Mouse (Mus musculus) kidney, adult 9 months (tissue): Measurements from ENCODE around the gene Dapk1.
A peak's percentile ranks its signal among the peaks of the same experiment; 100 is the strongest.
"Not testable (repeated sequence)": the region's sequence is repeated elsewhere in the genome, so short reads cannot be mapped to it uniquely, and the experiment has no call there.

Source experiments
- DNase-seq: peaks from one replicate; pipeline ENCODE4 v3.0.0; 2022

The Dapk1 gene

DNA sequence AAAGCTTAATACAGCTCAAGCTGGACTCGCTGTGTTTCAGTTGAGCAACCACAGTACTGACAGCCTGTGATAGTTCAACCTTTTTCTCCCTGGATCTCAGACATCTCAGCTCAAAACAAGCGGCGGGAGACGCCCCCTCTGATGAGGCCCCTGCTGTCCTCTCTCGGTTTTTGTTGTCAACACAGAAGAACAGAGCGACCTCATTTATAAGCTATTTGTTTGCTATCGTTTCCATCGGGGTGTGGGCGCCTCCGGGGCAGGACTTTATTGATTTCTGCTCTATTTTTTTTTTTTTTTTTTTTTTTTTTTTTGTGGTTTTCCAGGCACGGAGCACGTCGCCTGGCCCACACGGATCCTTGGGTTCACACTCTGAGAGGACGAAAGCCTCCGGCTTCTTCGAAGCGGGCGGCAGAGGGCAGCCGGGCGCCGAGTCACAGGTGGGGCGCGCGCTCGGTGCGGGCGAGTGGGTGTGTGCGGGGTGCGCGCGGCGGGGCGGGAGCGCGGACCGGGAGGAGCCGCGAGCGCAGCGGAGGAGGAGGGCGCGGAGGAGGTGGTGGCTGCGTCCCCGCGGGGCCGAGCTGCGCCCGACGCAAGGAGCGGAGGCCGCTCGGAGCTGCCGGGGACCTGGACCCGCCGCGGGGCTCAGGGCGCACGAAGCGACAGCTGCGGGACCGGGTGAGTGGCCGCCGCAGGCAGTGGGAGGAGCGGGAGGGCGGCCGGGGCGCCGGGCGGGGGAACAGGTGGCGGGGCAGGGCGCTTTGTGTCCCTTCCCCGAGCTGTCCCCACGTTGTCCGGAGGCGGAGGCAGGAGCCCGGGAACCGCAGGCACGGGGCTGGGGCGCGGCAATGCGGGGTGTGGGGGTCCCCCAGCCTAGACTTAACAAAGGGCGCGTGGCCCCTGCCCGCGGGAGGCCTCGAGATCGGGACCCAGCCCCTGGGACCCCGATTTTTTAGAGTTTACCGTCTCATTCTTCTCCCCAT is at the start of gene Dapk1:
Dapk1 (plus strand) TSS at position 512 of the 980 bp plus-strand sequence.
- DNase-seq, result peak; percentile 84

DNA sequence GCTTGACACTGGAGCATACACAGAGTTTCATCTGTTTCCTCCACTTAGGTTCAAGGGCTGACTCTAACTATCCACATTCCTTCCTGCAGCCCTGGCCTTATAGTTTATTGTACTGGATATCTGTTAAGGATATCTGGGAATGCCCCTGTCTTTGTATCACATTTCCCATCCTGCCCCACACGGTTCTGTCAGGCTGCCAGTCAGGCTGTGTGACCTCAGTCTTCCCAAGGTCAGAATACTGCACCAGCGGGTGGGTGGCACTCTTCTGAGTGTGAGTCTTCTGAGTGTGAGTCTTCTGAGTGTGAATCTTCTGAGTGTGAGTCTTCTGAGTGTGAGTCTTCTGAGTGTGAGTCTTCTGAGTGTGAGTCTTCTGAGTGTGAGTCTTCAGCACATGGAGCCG is 48.4 kb upstream of the Dapk1 start:
- DNase-seq, result no peak

DNA sequence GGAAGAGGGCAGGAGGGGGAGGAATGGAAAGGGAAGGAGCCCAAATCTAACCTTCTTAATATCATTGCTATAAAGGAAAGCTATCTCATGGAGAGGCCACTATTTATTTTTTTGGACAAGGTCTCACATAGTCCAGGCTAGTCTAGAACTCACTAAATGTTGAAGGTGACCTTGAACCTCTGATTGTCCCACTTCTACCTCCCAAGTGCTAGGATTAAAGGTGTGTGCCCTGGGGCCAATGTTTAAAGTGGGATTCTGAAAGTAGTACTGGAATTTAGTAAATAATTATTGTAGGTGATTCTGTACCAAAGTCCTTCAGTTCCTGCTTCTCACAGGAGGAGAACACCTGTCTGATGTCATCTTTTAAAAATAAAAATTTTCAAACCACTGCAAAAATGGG is 45.3 kb upstream of the Dapk1 start:
- DNase-seq, result peak; percentile 60

DNA sequence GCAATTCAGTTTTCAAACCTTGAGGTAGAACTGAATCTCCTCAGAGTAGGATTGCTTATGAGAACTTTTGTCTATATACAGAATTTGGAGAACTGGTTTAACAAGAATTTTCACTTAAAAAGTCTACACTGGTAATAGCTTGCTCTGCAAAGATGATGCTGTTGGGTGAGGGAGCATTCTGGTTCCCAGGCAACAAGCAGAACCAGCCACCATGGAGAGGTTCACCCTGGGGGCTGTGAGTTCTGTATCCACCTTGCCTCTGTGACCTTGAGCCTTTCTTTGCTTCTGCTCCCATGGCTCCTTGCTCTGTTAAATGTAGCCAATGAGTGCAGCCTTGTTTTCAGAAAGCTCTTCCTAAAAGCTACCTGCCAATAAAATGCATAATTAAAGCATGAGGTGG is 44.8 kb upstream of the Dapk1 start:
- DNase-seq, result peak; percentile 45

DNA sequence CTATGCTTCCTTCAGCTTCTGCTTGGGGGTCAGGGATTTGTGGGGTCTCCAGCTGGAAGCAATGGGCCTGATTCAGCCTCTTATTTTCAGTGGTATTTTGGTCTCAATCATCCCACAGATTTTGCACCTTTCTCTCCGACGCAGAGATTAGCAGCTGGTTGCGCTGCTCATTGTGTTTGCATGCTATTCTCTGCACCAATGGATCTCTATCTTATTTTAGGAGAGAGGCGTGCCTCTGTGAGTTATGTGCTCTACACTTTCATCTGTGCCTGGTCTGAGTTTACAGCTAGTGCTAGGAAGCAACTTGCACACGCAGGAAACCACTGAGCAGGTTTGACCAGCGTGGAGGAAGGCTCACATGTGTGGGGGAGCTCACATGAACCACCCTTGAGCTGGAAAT is 37.4 kb upstream of the Dapk1 start:
- DNase-seq, result no peak

DNA sequence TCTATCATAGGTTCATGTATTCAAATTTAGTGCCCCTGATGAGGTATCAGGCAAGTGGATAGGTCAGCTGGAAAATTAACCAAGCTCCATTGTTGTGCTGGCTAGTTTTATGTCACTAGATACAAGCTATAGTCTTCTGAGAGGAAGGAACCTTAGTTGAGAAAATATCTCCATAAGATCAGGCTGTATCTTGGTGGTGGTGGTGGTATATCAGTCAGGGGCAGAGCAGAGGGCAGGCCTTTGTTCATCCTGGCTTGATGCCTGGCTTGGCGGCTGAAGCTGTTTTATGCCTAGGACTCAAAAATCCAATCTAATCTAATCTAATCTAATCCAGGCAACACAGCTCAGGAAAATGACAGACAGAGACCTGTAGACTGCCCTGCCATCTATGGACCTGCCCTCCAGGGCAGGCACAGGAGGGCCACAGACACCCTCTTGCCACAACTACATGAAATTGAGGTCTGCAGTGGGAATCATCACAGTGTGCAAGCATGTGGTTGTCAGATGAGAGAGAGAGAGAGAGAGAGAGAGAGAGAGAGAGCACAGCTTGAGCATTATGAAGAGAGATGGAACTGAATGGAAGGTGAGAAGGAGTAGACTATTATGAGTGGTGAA is 32.7 kb upstream of the Dapk1 start:
- DNase-seq, result no peak

DNA sequence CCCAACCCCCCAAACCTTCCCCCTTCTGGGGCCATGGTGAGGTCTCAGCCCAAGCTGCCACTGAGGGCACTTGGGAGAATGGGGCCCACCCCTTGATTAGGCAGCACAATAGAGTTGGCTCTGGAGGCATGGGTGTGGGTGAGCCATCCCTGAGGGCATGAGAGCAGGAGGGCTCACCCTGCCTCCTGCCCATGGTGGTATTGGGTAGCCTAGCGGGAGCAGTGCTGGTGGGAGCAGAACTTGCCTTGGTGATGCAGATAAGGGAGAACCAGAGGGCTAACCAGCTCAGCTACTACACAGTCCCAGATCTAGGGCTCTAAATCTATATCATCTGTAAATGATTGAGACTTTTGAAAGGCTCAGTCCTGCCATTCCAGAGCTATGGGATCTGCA is 32.2 kb upstream of the Dapk1 start:
- no peak for DNase-seq

DNA sequence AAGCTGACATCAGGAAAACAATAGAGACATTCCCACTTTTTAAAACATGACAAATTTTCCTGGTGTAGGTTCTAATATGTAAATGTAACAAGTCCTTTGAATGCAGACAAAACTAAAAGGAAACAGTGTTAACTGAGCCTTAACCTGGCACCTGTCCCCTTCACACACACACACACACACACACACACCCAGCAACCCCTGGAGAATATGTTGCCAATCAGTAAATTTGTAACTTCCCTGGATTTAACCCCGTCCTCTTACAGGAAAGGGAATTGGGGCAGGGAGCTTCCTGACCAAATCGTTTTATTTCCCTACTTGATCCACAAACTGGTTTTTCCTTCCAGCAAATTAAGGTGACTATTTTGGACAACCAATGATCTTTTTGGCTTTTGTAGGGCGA is 28.2 kb upstream of the Dapk1 start:
- DNase-seq, result peak; percentile 59

DNA sequence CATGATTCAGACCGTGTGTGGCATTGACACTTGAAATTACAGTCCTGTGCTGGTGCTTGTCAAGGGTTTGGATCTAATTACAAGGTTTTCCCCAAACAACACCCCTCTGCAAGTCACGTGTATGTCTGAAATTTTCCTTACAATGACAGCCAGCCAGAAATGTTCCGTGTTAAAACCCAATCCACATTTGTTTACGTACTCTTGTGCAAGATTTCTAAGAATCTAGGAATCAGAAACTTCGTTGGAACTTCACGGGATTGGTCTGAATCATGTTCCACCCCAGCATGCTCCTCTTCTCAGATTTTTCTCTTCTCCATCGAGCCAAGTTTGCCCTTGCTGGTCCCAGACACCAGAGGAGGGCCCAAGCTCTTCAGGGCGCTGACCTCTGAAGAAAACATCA is 27.8 kb upstream of the Dapk1 start:
- no peak for DNase-seq

DNA sequence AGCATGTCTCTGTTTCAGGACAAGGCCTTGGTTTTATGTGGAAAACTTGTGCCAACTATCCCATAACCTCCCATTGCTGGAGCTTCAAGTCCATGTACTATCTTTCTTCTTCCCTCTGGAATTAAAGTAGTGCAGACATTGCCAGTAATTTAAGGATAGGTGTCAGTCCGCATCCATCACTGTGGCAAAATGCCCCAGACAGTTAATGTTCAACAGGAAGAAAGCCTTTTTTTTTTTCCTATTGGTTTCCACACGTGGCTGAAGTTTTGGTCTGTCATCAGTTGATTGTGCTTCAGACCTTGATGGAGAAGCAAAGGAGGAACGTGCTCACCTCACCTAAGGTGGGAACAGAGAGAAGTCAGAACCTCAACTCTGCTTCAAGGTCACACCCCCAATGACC is 23.2 kb upstream of the Dapk1 start:
- DNase-seq, result no peak

DNA sequence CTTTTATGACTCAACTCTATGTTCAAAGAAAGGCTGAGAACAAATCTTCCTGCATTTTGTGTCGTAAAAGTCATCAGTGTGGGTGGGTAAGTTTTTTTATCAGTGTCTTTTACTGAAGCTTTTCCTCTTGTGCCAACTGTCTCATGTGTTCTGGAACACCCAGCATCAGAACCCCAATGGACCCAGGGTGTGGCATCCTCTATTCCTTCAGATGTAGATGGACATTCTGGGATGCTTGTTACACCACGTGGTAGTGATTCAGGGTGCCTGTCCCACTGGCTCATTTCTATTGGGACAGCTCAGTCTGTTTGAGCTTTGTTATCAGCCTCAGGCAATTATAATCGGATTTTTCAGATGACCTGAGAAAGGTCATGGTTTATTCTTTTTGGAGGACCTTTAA is 6.9 kb upstream of the Dapk1 start:
- DNase-seq, result no peak

DNA sequence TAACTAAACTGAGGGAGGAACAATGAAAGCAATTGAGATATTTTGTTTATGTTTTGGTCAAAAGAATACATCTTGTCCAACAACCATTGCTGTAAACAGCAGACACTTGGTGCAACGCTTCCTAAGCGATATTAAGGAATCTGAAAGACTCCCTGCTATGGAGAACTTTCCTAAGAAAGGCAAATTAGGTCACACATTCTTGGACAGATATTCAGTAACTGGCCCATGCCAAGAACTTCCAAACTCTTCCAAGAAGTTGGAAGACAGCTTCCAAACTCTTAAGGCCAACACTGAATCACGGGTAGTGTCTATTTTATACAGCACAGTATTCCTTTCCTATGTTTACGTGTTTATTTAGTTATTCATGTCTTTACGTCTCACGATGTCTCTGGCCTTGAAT is 6.2 kb upstream of the Dapk1 start:
- DNase-seq, result no peak

DNA sequence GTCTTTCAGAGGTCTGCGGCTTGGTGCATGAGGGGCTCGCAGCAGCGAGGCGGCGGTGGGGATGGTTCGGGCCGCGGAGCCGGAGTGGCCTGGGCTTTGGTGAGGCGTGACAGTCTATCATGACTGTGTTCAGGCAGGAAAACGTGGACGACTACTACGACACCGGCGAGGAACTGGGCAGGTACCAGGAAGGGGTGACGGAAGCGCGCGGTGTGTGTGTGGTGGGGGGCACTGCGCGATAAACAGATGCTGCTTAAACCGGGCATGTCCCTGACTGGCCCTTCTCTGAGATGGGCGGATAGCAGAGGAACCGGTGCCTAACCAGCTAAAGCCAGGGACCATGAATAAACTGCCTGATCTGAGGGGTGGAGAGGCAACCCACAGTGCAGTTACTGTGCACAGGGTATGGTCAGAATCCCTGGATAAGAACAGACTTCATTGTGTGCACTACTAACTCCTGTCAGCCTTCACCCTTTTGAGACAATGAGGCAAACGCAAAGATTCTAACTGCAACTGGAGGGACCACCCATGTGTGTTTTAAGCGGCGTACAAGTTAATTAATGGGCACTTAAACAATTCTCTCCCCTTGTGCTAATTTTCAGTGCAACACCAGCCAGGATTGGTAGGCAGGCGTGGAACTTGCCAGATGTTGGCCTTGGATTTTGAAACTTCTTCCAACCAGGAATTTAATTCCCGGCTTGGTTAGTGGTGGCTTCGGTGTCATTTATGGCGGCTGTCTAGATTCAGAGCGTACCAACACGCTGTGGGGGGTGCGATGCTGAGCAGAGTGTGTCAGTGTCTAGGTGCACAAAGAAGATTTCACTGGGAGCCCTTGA is 887 bp downstream of the Dapk1 start:
- DNase-seq, result peak; percentile 35

DNA sequence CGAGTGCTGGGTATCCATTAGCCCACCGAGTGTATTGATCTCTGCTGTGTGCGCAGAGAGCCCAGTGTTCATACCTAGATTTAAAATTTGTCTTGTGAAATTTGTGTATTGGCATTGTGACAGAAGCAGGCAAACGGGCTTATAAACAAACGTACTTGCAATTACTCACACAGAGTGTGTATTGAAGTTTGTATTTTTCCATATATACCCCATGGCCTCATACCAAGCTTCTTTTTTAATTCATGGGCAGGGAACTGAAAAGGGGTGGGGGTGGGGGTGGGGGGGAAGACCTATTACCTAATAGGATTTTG is 1.5 kb downstream of the Dapk1 start:
- no peak for DNase-seq

DNA sequence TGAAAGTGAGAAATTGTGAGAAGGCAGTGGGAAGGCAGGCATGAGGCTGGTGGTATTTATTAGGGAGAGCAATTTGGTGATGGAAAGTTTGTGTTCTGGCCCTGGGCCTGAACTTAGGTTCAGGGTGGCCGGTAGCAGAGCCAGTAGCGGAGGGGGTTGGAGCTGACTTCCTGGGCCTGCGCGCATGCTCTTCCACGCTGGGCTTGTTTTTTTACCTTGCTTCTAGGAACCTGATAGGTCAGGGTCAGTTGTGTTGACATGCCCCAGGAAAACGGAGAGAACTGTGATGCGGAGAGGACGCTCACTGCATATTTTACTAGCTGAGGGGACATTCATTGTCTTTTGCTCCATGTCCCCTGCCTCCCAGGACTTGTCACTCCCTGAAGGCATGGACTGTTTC is 5.7 kb downstream of the Dapk1 start:
- DNase-seq, result no peak

DNA sequence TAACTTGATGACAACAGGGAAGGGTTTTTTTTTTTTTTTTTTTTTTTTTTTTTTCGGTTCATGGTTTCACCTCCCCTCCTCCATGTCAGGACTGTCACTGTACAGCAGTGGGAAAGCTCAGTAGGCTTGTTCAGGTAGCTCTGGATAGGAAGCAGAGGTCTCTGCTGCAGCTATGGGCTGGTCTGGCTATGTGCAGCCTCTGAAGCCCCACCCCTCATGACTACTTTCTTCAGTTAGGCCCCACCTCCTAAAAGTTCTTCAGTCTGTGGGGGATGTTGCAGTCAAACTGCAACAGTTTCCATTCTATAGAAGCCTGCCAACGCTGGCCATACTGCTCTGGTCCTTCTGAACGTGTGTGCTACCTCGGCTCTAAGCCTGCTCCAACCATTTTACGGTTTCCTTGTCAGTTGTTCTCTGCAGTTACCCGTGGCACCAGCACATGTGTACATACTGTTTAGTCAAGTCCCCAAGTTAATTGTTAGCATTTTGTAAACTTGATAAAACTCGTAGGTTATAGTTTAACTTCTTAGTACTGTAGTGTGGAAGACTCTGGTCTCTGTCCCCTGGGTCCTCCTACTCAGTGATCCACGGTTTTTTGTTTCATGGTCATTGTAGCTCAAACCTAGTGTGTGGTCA is 6.8 kb downstream of the Dapk1 start:
- peak; percentile 72 for DNase-seq

DNA sequence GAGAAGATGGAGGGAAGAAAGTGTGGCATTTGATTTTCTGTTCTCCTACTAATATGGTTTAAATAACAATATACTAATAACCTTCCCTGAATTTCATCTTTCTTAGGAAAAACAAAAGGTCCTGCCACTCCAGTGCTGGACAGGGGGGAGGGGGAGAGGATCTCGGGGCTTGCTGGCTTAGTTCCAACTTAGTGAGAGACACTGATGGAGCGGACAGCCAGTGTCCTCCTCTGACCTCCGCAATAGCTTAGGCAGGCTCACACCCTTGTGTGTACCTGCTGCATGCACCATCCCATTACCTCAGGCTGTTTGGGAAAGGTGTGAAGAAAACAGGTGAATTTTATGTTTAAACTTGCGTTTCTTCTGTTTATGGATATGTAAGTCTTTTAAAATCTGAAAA is 7.5 kb downstream of the Dapk1 start:
- DNase-seq, result no peak

DNA sequence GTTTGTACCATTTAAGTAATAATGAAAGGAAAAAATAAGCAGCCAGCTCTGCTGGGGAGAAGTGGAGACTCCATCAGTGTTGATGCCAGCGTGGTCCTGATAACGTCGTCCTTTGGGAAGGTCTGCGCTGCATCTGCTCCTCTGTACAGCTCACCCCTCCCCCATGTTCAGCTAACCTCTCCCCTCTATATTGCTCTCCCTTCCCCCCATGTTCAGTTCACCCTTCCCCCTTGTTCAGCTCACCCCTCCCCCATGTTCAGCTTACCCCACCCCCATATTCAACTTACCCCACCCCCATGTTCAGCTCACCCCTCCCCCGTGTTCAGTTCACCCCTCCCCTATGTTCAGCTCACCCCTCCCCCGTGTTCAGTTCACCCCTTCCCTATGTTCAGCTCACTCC is 8.8 kb downstream of the Dapk1 start:
- no peak for DNase-seq

DNA sequence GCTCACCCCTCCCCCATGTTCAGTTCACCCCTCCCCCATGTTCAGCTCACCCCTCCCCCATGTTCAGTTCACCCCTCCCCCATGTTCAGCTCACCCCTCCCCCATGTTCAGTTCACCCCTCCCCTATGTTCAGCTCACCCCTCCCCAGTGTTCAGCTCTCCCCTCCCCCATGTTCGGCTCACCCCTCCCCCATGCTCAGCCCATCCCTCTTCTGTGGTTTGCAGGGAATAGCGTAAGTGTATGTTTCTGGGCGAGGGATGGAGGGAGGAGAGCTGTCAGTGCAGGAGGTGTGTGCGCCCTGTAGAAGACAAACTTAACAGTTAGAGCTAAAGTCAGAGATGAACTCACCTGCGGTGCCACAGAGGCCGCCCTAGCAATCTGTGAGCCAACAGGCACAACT is 9.2 kb downstream of the Dapk1 start:
- not testable (repeated sequence) for DNase-seq

DNA sequence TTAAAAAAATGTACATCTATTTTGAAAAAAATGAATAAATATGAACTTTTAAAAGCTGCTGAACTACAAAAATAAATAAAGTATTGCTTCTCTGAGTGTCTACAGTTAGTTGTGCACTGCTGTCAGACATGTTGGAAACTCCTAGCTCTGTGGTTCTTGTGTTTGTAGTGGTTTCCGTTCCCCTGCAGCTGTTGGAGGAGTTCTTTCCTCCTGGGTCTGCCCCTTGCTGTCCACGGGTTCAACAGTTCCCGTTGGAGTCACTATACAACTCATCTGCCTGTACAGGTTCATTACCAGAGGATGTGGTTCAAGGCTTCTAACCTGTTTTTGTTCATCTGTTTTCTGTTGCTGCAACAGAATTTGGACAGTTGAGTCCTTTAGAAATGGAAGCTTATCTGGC is 10.4 kb downstream of the Dapk1 start:
- DNase-seq, result no peak

DNA sequence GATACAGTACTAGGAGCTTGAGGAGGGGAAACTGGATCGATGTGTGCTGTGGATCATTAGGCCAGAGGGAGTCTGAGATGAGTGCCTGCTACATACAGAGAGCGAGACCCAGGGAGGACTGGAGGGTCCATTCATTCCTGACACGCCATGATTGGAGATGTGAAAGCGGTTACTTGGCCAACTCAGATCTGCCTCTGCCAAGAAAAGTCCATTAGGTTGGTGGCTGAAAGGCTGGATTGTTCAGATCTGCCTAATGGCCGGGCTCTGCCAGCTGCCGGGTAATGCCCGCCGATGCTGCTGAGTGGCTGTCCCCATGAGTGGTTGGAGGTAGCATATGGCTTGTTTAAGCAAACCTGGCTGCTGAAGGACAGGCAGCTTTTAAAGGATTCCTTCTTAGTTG is 12.4 kb downstream of the Dapk1 start:
- no peak for DNase-seq

DNA sequence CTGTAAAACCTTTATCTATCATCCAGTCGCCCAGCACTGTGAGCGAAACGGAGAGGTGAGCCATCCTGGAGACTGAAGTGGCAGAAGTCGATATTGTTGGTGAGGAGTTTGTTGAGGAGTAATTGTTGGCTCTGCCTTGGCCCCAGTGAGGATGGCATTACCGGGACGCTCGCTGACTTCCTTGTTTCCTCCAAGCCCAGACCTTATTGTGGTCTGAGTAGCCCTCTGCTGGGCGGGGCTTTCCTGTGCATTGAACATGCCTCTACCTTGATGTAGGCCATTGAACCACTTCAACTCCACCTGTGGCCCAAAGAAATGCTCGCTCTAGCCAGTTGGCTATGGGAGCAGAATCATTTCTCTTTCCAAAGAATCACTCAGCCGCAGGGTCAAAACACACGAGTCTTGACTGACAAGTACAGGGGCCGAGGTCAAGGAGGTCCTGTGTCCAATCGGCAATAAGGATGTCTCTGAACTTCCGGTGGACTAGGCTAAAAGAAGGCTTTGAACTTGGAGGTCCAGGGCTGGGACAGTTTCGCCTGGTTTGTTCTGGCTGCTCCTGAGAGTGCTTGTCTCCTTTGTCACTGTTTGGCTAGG is 13.4 kb downstream of the Dapk1 start:
- no peak for DNase-seq

DNA sequence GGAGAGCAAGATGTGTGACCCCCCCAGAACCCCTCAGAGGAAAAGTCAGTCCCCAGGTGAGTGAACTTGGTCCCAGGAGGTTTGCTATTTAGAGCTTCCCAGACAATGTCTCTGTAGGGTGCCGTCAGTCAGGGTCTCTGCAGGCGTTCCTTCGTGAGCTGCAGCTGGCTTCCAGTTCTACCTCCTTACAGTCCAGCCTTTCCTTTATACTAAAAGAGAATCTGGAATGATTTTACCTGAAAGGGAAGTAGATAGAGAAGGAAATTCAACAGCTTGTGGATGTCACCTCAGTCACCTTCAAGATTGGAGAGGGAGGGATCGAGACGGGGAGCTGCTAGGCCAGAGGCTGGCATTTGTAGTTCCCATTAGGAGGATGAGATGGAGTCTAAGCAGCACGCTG is 14.3 kb downstream of the Dapk1 start:
- DNase-seq, result no peak
